Mouse (Mus musculus) frontal cortex, postnatal 25 days (tissue): ENCODE measurements around the gene Zbtb5.
"Not testable (repeated sequence)": the region's sequence is repeated elsewhere in the genome, so short reads cannot be mapped to it uniquely, and the experiment has no call there.

ENCODE experiments used
- DNase-seq, 2 experiments: peaks; one replicate each; pipeline ENCODE4 v3.0.0; 2022; ENCODE audit warnings: low spot score in 2 of 2

Zbtb5 gene

DNA sequence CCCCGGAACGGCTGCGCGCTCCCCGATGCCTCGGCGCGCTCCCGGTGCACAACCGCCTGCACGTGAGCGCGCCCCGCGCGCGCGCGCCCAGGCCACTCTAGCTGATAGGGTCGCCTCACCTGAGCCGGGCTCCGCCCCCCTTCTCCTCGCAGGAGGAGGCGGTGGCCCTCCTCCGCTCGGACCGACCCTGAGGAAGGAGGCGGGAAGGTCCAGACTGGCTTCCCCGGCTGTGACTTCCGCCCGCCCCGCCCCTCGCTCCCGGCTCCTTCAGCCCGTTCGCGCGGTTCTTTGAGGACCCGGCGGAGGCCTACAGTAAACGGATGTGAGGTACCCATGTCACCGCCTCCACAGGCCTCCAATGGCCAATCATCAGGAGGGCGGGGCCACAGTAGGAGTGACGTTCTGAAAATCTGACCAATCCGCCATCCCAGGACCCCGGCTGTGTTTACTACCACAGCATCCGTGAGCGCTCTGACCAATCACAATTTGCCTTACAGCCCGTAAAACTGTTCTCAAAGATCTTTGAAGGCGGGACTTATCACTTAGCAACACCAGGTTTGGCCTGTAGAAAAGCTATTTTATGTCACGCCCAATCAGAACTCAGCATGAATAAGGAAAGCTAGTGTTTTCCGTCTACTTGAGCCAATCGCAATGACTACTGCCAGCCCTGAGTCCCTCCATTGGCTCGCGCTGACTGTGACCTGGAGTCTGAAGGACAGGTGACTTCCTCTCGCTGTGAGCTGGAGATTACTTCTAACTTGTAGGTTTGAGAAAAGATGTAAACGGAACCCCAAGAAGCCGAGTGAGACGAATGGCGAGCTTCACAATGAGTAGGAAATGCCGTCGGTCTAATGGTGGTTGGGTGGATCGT is at the start of gene Zbtb5:
Gene Zbtb5 (minus strand): TSS at position 308 of the 871 bp plus-strand sequence.
- peak; percentile 99 for DNase-seq

DNA sequence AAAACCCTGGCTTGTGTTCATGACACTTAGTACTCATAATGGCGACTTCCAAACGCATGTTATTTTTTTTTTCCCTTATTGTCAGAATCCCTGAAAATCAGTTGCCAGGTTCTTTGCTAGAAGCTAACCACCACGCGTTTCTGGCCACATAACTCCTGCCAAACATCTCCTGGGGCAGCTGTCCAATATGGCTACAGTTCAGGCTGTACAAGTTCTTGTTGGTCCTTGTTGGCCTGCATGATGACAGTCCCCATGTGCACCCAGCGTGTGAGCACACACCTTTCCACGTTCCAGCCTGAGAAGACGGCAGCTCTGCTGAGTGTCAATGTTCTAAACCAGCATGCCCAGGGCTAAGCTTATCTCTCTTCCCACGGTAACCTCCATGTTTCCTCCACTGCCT is 43.2 kb upstream of the Zbtb5 start:
- DNase-seq, result no peak

DNA sequence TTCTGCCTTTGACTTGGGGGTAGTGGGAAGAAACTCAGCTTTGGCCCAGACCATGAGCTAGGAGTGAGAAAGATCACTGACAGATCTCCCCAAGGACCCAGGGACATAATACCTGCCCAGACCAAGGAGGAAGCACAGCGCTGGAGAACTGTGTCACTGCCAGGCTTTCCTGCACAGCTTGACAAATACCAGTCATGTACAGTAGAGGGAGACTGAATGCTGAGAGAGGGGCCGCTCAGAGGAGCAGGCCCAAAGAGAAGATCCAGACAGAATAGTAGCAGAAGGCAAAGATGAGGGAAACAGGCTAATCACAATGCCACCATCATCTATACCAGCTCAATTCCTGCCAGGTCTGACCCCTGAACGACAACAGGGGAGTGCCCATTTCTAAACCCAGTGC is 42.6 kb upstream of the Zbtb5 start:
- DNase-seq, result no peak

DNA sequence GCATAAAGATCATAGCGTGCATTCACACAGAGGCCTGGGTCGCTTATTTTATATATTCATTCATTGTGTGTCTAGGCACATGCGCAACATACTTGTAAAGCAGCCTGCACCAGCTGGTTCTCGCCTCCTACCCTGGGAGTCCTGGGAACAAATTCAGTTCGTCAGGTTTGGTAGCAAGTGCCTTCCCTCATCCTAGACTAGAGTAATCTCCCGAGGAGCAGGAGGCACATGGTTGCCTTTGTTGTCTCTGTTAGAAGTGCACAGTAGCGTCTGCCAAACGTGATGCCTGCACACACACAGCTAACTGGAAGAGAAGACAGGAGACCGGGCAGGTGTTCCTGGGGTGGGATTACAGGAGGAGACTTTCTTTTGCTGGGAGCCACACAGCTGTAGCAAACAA is 35.7 kb upstream of the Zbtb5 start:
- DNase-seq, result peak in 1 of 2 experiments; percentile 15

DNA sequence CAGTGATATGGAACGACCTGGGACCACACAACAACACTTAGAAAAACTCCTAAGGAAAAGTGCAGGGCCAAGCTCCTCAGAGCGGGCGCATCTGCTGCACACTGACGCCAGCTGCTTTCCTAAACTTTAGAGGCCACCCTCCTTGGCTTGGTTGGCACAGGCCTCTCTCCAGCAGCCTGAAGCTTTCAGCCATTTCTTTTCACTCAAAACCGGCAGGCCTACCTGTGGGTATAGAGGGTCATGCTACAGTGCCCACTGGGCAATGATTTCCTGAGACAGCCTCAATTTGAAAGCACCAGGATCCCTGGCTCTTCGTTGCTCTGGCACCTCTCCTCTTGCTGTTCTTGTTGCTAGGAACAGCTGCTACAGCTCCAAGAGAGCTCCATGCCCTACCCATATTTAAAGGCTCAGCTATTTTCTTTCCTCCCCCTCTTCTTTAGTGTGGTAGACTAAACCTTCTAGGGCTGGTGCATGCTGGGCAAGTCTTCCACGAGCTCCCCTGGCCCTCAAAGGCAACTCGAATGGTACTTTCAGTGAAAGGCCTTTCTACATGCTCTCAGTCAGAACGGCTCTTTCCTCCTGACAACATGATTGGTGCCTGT is 35.2 kb upstream of the Zbtb5 start:
- no peak for DNase-seq

DNA sequence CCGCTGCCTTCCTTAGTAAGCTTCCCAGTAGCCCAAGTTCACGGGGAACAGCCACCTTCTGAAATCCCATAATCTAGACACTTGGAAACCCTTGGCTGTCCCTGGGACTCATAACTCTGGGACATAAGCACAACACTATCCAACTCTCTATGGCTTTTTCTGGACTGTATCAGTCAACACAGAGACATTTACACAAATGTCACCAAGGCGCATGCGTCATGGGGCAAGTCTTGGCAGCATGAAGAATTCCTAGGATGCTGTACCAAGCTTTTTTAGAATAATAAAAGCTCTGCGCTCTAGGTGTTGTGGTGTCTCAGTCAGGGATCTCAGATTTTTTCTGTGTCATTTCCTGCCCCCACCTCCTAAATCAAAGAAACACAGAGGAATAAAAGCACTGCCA is 34.5 kb upstream of the Zbtb5 start:
- DNase-seq, result no peak

DNA sequence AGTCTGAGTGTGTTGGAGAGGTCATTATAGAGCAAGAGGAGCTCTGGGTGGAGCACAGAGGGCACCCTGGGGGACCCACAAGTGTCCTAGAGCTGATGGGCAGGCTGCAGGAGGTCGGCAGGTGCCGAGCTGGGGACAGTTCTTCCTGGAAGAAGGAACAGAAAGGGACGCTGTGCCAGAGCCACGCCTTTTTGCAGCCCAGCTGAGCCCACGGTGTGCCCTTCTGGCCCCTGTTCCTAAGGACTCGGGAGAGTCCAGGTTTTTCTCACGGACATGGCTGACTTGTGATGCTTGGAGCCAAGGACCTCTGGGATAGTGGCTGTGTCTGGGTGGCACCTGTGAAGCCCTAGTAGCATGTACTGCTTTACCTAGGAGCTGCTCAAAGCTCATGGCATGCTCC is 28.6 kb upstream of the Zbtb5 start:
- DNase-seq, result no peak

DNA sequence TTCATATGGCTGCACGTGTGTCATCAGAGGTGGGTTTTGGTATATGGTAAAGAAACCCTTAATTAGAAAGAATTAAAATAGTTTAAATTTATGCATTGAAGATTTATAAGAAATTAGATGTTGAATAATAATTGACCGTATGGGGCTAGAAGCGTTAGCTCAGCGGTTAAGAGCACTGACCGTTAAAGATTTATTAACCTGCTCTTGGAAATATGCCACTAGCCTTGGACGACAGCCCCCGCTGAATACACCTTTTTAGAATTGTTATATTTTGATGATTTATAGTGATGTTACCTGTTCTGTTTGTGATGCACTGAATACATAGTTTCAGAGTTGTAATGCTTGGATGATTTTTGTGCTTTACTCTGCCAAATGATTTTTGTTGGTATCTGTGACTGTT is 27.3 kb upstream of the Zbtb5 start:
- not testable (repeated sequence) for DNase-seq

DNA sequence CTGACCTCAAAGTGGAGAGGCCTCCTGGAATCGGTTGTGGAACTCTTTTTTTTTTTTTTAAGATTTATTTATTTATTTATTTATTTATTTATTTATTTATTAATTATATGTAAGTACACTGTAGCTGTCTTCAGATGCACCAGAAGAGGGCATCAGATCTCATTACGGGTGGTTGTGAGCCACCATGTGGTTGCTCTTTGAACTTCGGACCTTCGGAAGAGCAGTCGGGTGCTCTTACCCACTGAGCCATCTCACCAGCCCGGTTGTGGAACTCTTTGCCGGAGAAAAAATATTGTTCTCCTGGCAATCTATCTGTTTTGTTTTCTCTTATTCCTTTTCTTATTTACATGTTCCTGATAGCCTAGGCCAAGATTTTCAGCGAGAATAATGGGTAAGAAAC is 26.7 kb upstream of the Zbtb5 start:
- not testable (repeated sequence) for DNase-seq

DNA sequence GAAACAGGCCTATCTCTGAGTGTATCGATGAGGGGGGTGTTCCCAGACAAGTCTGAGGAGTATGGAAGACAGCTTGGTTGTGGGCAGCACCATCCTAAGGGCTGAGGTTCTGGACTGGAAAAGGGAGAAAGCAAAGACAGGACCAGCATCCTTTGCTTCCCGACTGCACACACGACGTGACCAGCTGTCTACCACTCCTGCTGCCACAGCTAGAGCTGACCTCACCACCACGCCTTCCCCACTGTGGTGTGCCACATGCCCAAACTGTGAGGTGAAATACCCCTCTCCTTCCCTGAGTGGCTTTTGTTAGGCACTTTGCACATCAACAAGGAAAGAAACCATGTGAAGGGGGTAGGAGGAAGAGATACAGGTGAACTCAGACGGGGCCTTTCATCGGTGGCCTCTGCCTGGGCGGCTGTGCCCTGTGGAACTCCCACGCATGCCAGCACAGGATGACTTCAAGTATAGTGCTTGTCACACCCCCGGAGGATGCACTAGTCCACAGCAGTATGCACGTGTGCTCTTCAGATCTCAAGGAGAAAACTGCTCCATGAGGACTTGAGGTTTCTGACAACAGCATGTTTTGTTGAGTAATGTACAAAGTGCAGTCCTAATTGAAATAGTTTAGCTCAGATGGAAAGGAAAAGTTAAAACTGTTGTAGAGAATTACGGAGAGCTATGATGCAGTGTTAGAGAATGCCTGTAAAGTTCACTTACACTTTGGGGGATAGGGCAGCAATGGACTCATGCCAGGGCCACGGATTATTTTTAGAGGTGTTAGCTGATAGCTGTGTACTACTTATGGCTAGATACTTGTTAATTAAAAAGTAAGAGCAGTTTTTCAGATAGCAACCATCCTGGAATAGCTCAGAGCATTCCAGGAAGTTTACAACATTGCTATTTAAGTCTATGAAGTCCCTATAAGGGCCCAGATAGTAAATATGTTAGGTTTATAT is 25.5 kb upstream of the Zbtb5 start:
- DNase-seq, result no peak

DNA sequence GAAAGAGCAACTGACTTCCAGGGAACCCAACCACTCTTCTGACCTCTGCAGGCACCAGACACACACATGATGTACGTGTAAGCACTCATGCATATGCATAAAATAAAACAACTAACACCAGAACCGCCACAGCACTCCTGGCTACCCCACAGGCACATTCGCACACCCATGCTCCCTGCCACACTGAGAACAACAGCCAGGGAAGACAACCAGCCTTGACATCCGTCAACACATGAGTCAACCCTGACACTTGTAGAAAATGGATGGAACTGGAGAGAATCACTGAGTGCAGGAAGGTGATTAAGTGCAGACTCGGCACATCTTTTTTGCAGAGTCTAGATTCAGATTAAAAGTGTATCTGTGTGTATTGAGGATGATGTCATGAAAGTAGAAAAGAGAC is 24.4 kb upstream of the Zbtb5 start:
- DNase-seq, result no peak

DNA sequence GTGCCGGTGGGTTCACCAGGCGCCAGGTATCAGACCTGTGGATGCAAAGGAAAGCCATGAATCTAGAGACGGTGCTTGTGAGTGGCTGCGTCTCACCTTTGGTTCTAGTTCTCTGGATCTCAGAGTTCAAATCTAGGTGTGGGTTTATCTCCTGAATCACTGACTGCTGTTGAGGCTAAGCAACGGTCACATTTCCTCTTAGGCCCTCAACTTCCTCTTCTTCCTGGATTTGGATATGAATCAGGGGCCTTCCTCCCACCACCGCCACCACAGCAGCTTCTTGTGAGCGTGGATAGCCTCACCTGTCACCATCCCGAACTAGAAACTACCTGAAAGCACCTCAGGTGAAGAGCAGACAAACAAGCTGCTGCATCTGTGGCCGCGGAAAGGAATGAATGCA is 23.8 kb upstream of the Zbtb5 start:
- DNase-seq, result no peak

DNA sequence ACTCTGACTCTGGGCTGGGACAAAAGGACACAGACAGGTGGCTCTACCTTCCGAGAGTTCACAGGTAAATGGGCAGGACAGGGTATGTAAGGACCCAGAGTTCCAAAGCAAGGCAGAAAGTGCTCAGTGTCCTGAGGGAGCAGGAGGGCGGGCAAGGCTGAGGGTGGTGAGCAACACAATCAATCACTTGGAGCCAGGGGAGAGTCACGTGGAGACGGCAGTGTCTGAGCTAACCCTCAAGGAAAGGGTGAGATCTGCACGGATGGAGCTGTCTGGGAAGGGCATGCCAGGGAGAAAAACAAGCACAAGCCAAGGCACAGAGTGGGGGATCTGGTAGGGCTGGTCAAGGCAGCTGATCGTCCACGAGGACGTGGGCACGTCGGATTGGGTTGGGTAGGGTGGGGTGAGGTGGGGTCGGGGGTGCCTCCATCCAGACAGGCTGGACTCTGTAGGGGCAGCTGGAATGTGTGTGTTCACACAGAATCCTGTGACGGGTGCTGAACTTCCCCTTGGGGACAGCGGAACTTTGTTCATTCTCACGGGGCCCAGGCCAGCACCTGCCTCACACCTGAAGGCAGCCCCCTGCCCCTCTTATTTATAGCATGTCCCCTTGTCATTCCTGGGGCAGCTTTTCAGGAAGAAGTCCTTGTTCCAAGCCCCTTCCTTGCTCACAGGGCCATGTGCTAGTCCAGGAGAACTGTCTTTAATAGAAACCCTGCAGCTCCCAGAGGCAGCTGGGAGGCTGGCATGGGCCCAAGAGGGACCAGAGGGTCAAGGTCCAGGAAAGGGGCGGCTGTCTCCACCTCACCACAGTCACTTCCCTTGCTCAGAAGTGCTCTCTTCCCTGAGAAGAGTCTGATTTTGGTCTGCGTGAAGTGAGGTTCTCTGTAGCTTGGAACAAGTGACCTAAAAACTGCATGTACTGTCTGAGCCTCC is 22.7 kb upstream of the Zbtb5 start:
- no peak for DNase-seq

DNA sequence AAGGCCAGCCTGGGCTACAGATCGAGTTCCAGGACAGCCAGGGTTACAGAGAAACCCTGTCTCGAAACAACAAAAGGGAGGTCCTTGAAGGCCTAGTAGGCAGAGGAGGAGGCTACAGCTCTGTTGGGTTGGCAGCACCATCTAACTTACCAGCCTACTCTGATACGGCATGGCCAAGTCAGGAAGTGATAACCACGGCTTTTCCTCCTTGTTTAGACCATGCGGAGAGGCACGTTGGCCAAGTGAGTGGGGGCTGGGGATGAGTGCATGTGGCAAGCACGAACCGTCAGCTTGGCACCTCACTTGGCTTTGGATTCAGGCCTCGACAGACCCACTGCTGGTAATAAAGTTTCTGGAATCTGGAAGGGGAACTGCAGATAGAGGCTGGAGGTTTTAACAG is 20.4 kb upstream of the Zbtb5 start:
- no peak for DNase-seq

DNA sequence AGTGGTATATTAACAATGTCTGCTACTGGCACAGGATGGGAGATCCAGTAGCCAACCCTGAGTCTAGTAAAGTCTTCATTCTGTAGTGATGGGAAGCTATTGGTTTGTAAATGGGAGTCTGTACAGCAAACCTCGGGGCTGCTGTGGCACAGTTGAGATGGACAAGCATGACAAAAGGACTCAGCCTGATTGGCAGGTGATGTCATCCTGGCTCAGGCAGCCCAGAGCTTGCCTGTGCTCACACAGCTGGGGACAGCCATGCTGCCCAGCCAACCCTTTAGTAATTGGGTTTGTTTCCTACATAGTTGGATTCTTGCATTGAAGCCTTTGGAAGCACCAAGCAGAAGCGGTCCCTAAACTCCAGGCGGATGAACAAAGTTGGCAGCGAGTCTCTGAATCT is 14.2 kb upstream of the Zbtb5 start:
- no peak for DNase-seq

DNA sequence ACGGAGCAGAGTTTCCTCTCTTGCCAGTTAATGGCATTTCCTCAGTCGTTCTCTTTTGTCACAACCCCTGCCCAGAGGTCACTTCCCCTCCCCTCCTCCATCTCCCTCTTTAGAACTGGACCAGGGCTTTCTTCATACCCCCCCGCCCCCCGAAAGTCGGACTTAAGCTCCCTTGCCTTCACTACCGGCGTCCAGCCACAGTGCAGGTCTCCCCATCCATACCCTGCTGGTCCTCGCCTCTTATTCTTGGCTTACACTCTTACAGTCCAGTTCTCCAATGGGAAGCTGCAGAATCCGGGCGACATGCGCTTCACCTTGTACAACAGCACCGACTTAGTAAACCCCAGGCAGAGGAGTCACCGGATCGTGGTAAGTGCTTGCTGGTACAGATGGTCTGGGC is 6.8 kb upstream of the Zbtb5 start:
- no peak for DNase-seq

DNA sequence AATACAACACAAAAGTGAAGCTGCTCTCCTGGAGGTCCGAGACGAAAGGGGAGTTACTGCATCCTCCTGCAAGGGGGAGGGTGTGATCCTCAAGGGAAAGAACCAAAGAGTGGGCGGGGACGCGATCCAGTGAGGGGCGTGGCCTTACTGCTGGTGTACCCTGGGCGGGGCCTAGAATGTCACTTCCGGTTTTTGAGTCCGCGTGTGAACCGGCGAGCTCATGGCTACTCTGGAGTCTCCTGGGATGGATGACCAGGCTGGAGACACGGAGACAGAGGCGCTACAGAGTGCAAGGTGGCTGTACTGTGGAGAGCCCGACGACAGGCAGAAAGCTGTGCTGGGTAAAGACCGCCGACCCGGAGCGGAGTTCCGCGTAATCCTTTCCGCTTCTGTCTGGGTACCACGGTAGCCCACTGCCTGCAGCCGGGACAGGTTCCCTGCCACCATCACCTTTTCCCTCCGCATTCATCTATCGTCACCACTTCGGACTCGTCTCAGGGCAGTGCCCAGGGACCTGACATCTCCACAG is 6.3 kb upstream of the Zbtb5 start, which contains the start of gene Polr1e:
Gene Polr1e (plus strand): TSS at position 132 of the 529 bp plus-strand sequence.
- DNase-seq, result peak; percentile 58 to 72

DNA sequence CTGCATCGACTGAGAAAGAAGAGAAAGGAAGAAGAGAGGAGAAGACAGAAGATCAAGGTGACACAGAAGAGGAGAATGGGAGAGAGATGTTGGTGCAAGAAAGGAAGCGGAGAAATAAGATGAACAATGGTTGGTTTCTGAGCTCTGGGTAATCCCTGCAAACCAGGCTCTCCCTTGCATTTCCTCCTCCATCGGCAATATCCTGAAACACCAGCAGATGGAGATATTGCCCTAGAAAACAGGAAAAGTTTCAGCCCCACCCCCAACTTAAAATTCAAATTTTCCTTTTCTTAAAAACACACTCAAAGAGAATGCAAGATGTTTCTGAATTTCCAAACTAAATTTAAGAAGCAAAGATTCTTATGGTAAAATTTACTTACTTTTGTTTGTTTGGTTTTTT is 3.4 kb upstream of the Zbtb5 start:
- DNase-seq, result peak; percentile 29 to 54

DNA sequence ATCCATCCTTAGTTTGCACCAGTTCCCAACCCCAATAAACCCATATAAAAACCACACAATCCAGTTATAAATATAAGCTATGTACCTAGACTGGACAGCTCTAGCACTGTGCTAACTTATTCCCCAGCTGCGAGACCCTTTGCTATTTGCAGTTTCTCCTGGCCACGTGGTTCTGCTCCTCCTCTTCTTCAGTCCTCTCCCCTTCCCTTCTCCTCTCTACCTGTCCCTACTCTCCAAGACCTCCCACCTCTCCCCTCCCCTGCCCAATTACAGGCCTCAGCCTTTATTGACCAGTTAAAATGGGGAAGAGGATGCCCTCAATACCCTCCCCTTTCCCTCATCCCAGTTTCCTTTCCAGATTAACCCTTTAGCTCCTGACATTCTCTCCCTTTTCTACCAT is 1.3 kb upstream of the Zbtb5 start:
- no peak for DNase-seq

DNA sequence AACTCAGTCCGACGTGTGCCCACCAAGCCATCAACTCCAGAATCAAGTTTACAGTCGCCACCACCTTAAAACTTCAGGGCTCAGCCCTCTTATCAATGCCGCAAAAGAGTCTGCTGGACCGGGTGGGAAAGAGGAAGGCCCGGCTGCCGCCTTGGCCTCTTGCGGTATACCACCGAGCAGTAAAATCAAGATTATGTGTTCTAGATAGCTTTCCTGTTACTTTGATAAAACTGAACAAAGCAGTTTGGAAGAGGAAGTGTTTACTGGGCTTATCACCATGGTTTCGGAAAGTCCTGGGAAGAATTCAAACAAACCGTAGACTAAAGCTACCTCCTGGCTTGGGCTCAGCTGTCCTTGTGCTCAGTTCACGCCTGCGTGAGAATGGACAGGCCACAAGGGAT is 819 bp upstream of the Zbtb5 start:
- DNase-seq, result no peak

DNA sequence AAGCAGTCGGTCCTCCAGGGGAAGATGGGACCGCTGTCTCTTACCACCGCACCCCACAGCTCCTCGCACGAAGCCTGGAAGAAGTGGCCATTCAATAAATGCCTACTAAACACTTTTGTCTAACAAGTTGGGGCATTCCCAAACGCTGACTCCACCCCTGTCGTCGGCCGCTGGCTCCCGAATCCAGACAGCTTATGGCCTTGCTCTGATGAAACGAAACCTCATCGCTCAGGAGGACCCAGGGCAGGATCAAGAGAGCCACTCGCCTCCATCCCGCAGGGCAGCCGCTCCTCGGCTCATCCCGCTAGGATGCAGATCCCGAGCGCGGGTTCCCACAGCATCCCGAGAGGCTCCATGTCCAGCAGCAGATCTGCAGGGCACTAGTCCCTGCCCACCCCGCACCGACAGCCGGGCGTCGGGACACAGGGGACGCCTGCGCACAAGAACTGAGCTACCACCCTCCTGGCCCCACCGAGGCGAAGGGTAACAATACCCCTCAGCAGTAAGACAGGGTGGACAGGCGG is 569 bp downstream of the Zbtb5 start:
- DNase-seq, result peak in 1 of 2 experiments; percentile 41
